Mouse (Mus musculus) myocyte (in vitro differentiated cells): ENCODE measurements at regions not wholly inside any gene's neighbourhood (a gene's known extent, or its start where the extent isn't known, plus 50 kb on each side); places are given as distances from the start of the nearest gene placed in this dataset.

ENCODE experiments used
- H3K27me3 ChIP-seq: one replicate; pipeline ENCODE4 v1.6.1; 2011; ENCODE audit not compliant: control insufficient read depth, insufficient read depth, insufficient read length
- H3K36me3 ChIP-seq: one replicate; pipeline ENCODE4 v1.6.1; 2011; ENCODE audit not compliant: control insufficient read depth, insufficient read depth
- H3K4me2 ChIP-seq: one replicate; pipeline ENCODE4 v1.6.1; 2011; ENCODE audit warnings: low read depth, control low read depth
- H3K4me3 ChIP-seq: one replicate; pipeline ENCODE4 v1.5.1; 2011; ENCODE audit warnings: mild to moderate bottlenecking, control low read depth, moderate library complexity
- H3K79me2 ChIP-seq: one replicate; pipeline ENCODE4 v1.6.1; 2011; ENCODE audit not compliant: control insufficient read depth, insufficient read depth
- H3ac ChIP-seq: one replicate; pipeline ENCODE4 v1.6.1; 2011; ENCODE audit not compliant: control insufficient read depth, insufficient read length
- CEBPB ChIP-seq: IDR thresholded peaks from 2 replicates; pipeline ENCODE4 v1.6.1; 2011; ENCODE audit warnings: mild to moderate bottlenecking, moderate library complexity; ENCODE audit not compliant: poor library complexity, insufficient read depth, severe bottlenecking
- E2F4 ChIP-seq: IDR thresholded peaks from one replicate; pipeline ENCODE4 v1.6.1; 2011; ENCODE audit warnings: mild to moderate bottlenecking, control low read depth, moderate library complexity; ENCODE audit not compliant: insufficient read depth
- MAX ChIP-seq: IDR thresholded peaks from one replicate; pipeline ENCODE4 v1.6.1; 2011; ENCODE audit warnings: low read depth, mild to moderate bottlenecking, control low read depth
- MYOD1 ChIP-seq, 3 experiments: IDR thresholded peaks; one replicate each; pipeline ENCODE4 v1.6.1; 2011; ENCODE audit warnings: control low read depth in 2 of 3, low read depth in 2 of 3, mild to moderate bottlenecking in 2 of 3, moderate library complexity in 1 of 3; ENCODE audit not compliant: insufficient read length in 2 of 3, control insufficient read depth in 1 of 3
- MYOG ChIP-seq, 3 experiments: IDR thresholded peaks; one replicate each; pipeline ENCODE4 v1.6.1; 2011; ENCODE audit warnings: control low read depth in 2 of 3, low read depth in 2 of 3, mild to moderate bottlenecking in 2 of 3; ENCODE audit not compliant: insufficient read length in 2 of 3, control insufficient read depth in 1 of 3, insufficient read depth in 1 of 3
- POLR2A ChIP-seq: IDR thresholded peaks from one replicate; pipeline ENCODE4 v1.6.1; 2011; ENCODE audit warnings: low read depth, mild to moderate bottlenecking, control low read depth, moderate library complexity; ENCODE audit not compliant: insufficient read length
- POLR2AphosphoS2 ChIP-seq: IDR thresholded peaks from one replicate; pipeline ENCODE4 v1.6.1; 2011; ENCODE audit warnings: low read depth, control low read depth; ENCODE audit not compliant: insufficient read length
- REST ChIP-seq: IDR thresholded peaks from one replicate; pipeline ENCODE4 v1.6.1; 2011; ENCODE audit warnings: mild to moderate bottlenecking, control low read depth, moderate library complexity; ENCODE audit not compliant: insufficient read depth, insufficient read length
- SRF ChIP-seq: IDR thresholded peaks from one replicate; pipeline ENCODE4 v1.6.1; 2011; ENCODE audit warnings: low read depth; ENCODE audit not compliant: control insufficient read depth, insufficient read length
- TCF12 ChIP-seq: IDR thresholded peaks from one replicate; pipeline ENCODE4 v1.6.1; 2011; ENCODE audit warnings: mild to moderate bottlenecking, control low read depth; ENCODE audit not compliant: poor library complexity, insufficient read depth, severe bottlenecking
- TCF3 ChIP-seq: IDR thresholded peaks from one replicate; pipeline ENCODE4 v1.6.1; 2011; ENCODE audit warnings: low read depth, control low read depth; ENCODE audit not compliant: insufficient read length
- USF1 ChIP-seq: IDR thresholded peaks from one replicate; pipeline ENCODE4 v1.6.1; 2011; ENCODE audit warnings: low read depth, mild to moderate bottlenecking, control low read depth, moderate library complexity

DNA sequence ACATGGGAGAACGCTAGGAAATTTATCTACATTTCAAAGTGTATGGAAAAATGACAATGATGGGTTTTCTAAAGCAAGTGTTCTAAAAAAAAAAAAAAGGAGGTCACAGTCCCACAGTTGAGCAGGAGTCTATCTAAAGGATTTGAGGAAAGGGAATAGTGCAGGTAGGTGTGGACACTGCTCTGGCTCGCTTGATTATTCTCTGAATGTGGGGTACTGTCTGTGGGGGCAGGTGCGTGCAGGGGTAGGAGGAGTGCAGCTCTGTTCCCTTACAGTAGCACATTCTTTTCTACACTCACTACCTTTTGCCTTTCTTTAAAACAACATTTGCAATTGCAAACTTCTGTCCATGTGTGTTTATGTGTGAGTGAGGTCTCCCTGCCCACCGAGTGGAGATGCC is 263.2 kb downstream of the Serpinb8 start:
- H3K36me3 ChIP-seq = no peaks in the 10 kb centered on the region
- TF ChIP-seq E2F4 (no peak), MYOD1 (IDR thresholded peaks at IDR 0.05; ENCODE audit: control insufficient read depth in 1 of 3, insufficient read length in 2 of 3, low read depth in 2 of 3) (no peak), SRF (no peak), REST (no peak), MYOG (IDR thresholded peaks at IDR 0.05; ENCODE audit: control insufficient read depth in 1 of 3, insufficient read depth in 1 of 3, insufficient read length in 2 of 3, low read depth in 2 of 3) (no peak), CEBPB (no peak), MAX (no peak), USF1 (no peak)
- H3K4me3 ChIP-seq = no peak overlapping the region
- no peak overlapping the region for H3ac ChIP-seq
- H3K79me2 ChIP-seq = no peaks in the 10 kb centered on the region
- H3K4me2 ChIP-seq = no peak overlapping the region
- H3K27me3 ChIP-seq = no peaks in the 10 kb centered on the region

DNA sequence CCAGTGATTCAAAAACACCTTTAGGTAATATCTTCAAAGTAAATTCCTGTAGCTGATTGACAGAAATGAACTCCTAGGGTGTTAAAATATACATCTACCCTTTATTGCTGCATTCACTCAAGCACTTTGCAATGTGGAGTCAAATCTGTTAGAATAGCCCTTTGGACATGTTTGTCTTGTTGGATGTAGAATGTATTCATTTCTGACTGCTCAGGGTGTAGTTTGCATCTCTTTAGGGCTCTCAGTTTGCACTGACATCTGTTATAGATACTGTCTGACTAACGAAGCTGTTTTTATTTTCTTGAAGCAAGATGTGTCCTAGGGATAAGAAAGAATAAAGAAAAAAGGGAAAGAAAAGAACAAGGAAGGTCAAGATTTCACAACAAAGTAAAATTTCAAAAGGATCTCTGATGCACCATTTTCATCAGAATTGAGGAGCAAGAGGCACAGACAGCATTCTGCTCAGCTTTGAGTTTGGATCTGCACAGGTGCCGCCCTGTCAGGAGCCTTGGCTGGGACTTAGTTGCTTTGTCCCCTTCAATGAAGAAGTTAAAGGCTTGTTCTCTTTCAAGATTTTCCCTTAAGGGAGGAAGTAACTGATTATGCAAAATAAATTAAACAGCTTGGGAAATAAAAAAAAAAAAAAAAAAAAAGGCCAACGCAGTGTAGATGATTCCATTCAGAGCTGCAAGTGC is 308.1 kb downstream of the Serpinb8 start:
- TF ChIP-seq TCF12 = no peak
- no peak for TF ChIP-seq CEBPB
- TF ChIP-seq POLR2AphosphoS2 = no peak
- TF ChIP-seq MAX = no peak
- Histone ChIP-seq H3ac (no peak overlapping the region), H3K4me3 (no peak overlapping the region), H3K27me3 (no peaks in the 10 kb centered on the region), H3K36me3 (no peaks in the 10 kb centered on the region), H3K4me2 (no peak overlapping the region), H3K79me2 (no peaks in the 10 kb centered on the region)

DNA sequence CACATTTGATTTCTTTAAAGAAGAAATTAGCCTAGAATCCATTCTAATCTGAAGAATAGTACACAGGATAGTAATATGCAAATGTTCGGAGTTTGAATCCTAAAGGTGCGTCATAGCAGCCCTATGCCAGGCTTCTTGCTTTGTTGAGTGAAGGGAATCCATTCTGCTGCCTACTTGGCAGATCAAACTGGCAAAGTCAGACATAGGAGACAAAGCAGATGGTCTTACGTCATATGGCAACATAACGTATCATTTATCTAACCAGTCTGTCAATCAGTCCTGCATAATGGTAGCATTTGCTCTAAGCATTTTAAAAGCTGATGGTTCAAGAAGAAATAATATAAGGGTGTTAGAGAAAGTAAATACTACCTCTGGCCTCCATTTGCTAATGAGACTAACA is 309.5 kb downstream of the Serpinb8 start:
- Histone ChIP-seq H3K4me2 (no peak overlapping the region), H3K36me3 (no peaks in the 10 kb centered on the region), H3K4me3 (no peak overlapping the region), H3K27me3 (no peaks in the 10 kb centered on the region), H3K79me2 (no peaks in the 10 kb centered on the region), H3ac (no peak overlapping the region)
- TF ChIP-seq TCF3 (no peak), MYOD1 (IDR thresholded peaks at IDR 0.05; ENCODE audit: control insufficient read depth in 1 of 3, insufficient read length in 2 of 3, low read depth in 2 of 3) (no peak), USF1 (no peak), E2F4 (no peak), CEBPB (no peak), REST (no peak), POLR2A (no peak), MAX (no peak), TCF12 (no peak), MYOG (IDR thresholded peaks at IDR 0.05; ENCODE audit: control insufficient read depth in 1 of 3, insufficient read depth in 1 of 3, insufficient read length in 2 of 3, low read depth in 2 of 3) (no peak)

DNA sequence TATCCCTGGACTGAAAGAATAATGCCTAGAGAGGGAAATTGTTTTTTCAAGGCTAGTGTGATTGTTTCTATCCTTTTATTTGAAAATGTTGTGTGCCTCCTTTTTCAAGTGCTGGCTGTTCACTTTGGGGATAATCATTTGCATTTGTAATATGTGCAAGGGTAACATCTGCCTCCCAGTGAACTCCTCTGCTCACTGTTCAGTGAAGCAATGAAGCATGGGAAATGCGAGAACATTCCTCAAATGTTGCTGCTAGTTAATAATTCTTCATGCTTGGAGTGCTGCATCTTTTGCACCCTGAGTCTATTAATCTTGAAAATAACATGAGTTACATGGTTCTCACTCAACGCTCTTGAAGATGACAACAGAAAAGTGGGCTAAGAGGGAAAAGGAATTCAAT is 310.6 kb downstream of the Serpinb8 start:
- no peaks in the 10 kb centered on the region for H3K79me2 ChIP-seq
- TF ChIP-seq USF1 = no peak
- no peak for TF ChIP-seq TCF3
- no peak for TF ChIP-seq CEBPB
- TF ChIP-seq POLR2AphosphoS2 = no peak
- TF ChIP-seq MYOG (IDR thresholded peaks at IDR 0.05; ENCODE audit: control insufficient read depth in 1 of 3, insufficient read depth in 1 of 3, insufficient read length in 2 of 3, low read depth in 2 of 3) = no peak
- no peak for TF ChIP-seq POLR2A
- TF ChIP-seq MYOD1 (IDR thresholded peaks at IDR 0.05; ENCODE audit: control insufficient read depth in 1 of 3, insufficient read length in 2 of 3, low read depth in 2 of 3) = no peak
- no peak for TF ChIP-seq MAX
- TF ChIP-seq TCF12 = no peak
- no peak for TF ChIP-seq E2F4
- no peak for TF ChIP-seq SRF
- TF ChIP-seq REST = no peak
- no peak overlapping the region for H3K4me3 ChIP-seq
- H3K36me3 ChIP-seq = no peaks in the 10 kb centered on the region
- no peak overlapping the region for H3K4me2 ChIP-seq
- H3K27me3 ChIP-seq = no peaks in the 10 kb centered on the region
- no peak overlapping the region for H3ac ChIP-seq

DNA sequence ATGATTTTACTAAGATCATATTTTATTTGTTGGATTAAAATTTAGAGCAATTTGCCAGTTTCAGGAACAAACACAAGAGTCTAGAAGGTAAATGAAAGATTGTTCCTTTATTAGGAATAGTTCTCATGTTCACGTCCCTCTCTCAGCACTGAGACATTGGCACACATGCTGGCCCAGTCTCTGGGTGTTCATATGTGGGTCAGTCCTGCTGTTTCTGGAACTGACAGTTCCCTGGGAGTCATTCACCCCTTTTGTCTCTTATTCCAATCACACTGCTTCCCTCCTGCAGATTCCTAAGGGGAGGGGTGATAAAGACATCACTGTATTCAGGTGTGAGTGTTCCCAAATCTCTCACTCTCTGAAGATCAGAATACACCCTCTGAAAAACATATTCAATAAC is 311.1 kb downstream of the Serpinb8 start:
- H3K4me2 ChIP-seq = no peak overlapping the region
- H3K27me3 ChIP-seq = no peaks in the 10 kb centered on the region
- no peaks in the 10 kb centered on the region for H3K79me2 ChIP-seq
- TF ChIP-seq POLR2AphosphoS2 (no peak), E2F4 (no peak), SRF (no peak), MAX (no peak), MYOD1 (IDR thresholded peaks at IDR 0.05; ENCODE audit: control insufficient read depth in 1 of 3, insufficient read length in 2 of 3, low read depth in 2 of 3) (no peak), POLR2A (no peak), TCF3 (no peak), TCF12 (no peak), USF1 (no peak)
- no peak overlapping the region for H3K4me3 ChIP-seq
- no peaks in the 10 kb centered on the region for H3K36me3 ChIP-seq
- H3ac ChIP-seq = no peak overlapping the region
